Mouse (Mus musculus) embryonic facial prominence, embryonic 12.5 days (tissue): ENCODE data around the gene Gjd3. TPM values are rescaled to one million over a fixed set of nuclear protein-coding genes. Genes with fewer than 3 reads are reported as not detected.
"Not testable (repeated sequence)": the region's sequence is repeated elsewhere in the genome, so short reads cannot be mapped to it uniquely, and the experiment has no call there.

Source experiments
- ATAC-seq: fragments of 200-750 bp; cut with Nextera tagmentation; 2 replicates; pipeline ENCODE4 v1.8.0; 2017; ENCODE audit not compliant: insufficient number of reproducible peaks, insufficient read depth, low FRiP score, low TSS enrichment
- H3K27ac ChIP-seq: fragments of 300-500 bp; sonication (generic); 2 replicates; pipeline ENCODE4 v1.5.1; 2016; ENCODE audit warnings: mild to moderate bottlenecking
- H3K27me3 ChIP-seq: fragments of 300-500 bp; sonication (generic); 2 replicates; pipeline ENCODE4 v1.6.1; 2016; ENCODE audit warnings: mild to moderate bottlenecking, moderate library complexity
- H3K36me3 ChIP-seq: fragments of 300-500 bp; sonication (generic); 2 replicates; pipeline ENCODE4 v1.6.1; 2016; ENCODE audit warnings: mild to moderate bottlenecking
- H3K4me1 ChIP-seq: fragments of 300-500 bp; sonication (generic); 2 replicates; pipeline ENCODE4 v1.6.1; 2016
- H3K4me2 ChIP-seq: fragments of 300-500 bp; sonication (generic); replicated peaks from 2 replicates; pipeline ENCODE4 v1.6.1; 2016; ENCODE audit warnings: mild to moderate bottlenecking, moderate library complexity
- H3K4me3 ChIP-seq: fragments of 300-500 bp; sonication (generic); 2 replicates; pipeline ENCODE4 v1.5.1; 2016; ENCODE audit warnings: mild to moderate bottlenecking
- H3K9ac ChIP-seq: fragments of 300-500 bp; sonication (generic); 2 replicates; pipeline ENCODE4 v1.6.1; 2016; ENCODE audit warnings: mild to moderate bottlenecking, moderate library complexity
- H3K9me3 ChIP-seq: fragments of 300-500 bp; sonication (generic); 2 replicates; pipeline ENCODE4 v1.6.1; 2016; ENCODE audit warnings: mild to moderate bottlenecking, moderate library complexity
- WGBS: fragments of 180-500 bp; shearing (Covaris S2); methylation state at CpG from one replicate; pipeline ENCODE4 v1.1.7; 2016; 5-methylcytosine and 5-hydroxymethylcytosine counted together
- polyA plus RNA-seq: library from polyadenylated mRNA; unstranded; fragments of >200 nt; fragmentation: Nextera tagmentation; extraction: Ambion mirVana; gene quantifications from 2 replicates; pipeline ENCODE4 v1.2.1, GENCODE M21; 2016

The Gjd3 gene
- polyA plus RNA-seq, 1 experiment from 2014 or later = 0.73 TPM

DNA sequence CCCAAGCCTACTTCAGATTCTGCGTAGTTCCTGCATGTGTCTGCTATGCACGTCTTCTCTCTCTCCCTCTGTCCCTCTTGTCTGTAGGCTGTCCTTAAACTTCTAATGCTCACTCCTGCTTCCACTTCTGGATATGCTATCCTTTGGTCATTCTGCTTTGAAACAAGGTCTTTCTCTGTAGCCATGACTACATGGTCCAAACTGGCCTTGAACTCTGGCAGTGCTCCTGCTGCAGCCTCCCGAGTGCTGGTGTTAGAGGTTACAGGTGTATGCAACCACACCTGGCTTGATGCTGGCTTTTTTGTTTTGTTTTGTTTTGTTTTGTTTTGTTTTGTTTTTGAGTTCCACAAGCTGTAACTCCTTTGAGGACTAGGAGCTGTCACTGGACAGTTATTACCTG lies 48.4 kb downstream of the Gjd3 start:
- Histone ChIP-seq H3K4me3 (no peak overlapping the region), H3K4me2 (no peak overlapping the region), H3K27me3 (no peaks in the 10 kb centered on the region), H3K27ac (peak overlapping the region; percentile 95), H3K36me3 (no peaks in the 10 kb centered on the region), H3K9me3 (no peaks in the 10 kb centered on the region), H3K9ac (no peak overlapping the region), H3K4me1 (peaks cover 85% of the 10 kb centered on the region)
- WGBS = 87% methylated on average over 3 of the region's 3 CpGs
- no peak for ATAC-seq

DNA sequence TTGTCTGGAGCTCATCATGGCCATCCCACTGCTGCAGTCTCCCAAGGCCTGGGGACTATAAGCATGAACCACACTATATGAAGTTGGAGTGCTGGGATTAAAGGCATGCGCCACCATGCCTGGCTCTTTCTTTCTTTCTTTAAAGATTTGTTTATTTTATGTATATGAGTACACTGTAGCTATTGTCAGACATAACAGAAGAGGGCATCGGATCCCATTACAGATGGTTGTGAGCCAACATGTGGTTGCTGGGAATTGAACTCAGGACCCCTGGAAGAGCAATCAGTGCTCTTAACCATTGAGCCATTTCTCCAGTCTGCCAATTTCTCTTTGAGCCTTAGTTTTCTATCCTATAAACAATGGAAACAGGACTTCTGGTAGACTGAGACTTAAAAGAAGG lies 49.0 kb downstream of the Gjd3 start:
- H3K9ac ChIP-seq, H3K36me3 ChIP-seq, ATAC-seq, H3K4me3 ChIP-seq, H3K9me3 ChIP-seq, H3K27me3 ChIP-seq: not testable (repeated sequence)
- peak overlapping the region; percentile 95 for H3K27ac ChIP-seq
- 70% methylated on average over 2 of the region's 2 CpGs for WGBS
- H3K4me1 ChIP-seq = peaks cover 85% of the 10 kb centered on the region
- peak overlapping the region; percentile 45; the same call in 1 of the 2 replicates for H3K4me2 ChIP-seq

DNA sequence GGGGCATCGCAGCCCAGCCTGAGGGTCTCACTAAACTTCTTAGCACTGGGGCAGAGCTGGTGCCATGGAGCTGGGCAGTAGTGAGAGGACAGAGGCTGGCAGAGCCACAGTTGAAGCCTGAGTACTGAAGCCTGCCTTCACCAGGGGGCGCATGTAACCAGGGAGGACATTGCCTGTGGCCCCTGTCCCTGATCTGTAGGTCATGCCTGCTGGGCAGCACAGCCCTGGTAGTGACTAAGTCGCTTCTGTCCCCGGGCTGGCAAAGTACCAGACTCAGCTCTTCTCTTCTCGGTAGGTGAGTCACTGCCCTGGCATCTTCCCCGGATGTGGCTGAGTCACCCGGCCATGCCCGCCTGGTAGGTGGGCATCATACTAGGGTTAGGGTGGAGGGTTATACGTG lies 49.7 kb downstream of the Gjd3 start:
- 45% methylated on average over 9 of the region's 9 CpGs for WGBS

GRCm38 (mm10) chr11:98932293-98933091 lies 50.3 kb downstream of the Gjd3 start:
- H3K27me3 ChIP-seq = no peaks in the 10 kb centered on the region
- H3K36me3 ChIP-seq = no peaks in the 10 kb centered on the region
- peak overlapping the region; percentile 34 for H3K9ac ChIP-seq
- WGBS = 21% methylated on average over 18 of the region's 19 CpGs
- no peaks in the 10 kb centered on the region for H3K9me3 ChIP-seq
- peak overlapping the region; percentile 95 for H3K27ac ChIP-seq
- H3K4me2 ChIP-seq = peak overlapping the region; percentile 45
- H3K4me1 ChIP-seq = peaks cover 93% of the 10 kb centered on the region
- H3K4me3 ChIP-seq = 0 out of 2 replicates have a peak overlapping the region, but pooled peaks have one; percentile 10
- peak; percentile 29 for ATAC-seq

More for the DNA sequence above, 49.7 kb downstream of the Gjd3 start:
- H3K4me3 ChIP-seq = peak overlapping the region; percentile 14
- H3K4me1 ChIP-seq = peaks cover 87% of the 10 kb centered on the region
- H3K27me3 ChIP-seq = no peaks in the 10 kb centered on the region
- peak overlapping the region; percentile 45 for H3K4me2 ChIP-seq
- H3K9me3 ChIP-seq = no peaks in the 10 kb centered on the region
- peak overlapping the region; percentile 34 for H3K9ac ChIP-seq
- no peaks in the 10 kb centered on the region for H3K36me3 ChIP-seq
- H3K27ac ChIP-seq = peak overlapping the region; percentile 95
- no peak for ATAC-seq

Other genes with a start within 250 kb of the Gjd3 start
- gene Thra, start 242.4 kb downstream of the Gjd3 start, polyA plus RNA-seq = 29.1 and 34.3 TPM in 2 replicates
- gene Nr1d1, start 207.7 kb downstream of the Gjd3 start, polyA plus RNA-seq = 1.6 and 1.7 TPM in 2 replicates
- 35.2 and 35.6 TPM in 2 replicates for gene Msl1, start 187.5 kb downstream of the Gjd3 start, polyA plus RNA-seq
- gene Casc3, start 178.1 kb downstream of the Gjd3 start, polyA plus RNA-seq = 53.9 and 54.0 TPM in 2 replicates
- gene Rapgefl1, start 146.2 kb downstream of the Gjd3 start, polyA plus RNA-seq = 2.6 and 3.1 TPM in 2 replicates
- 5.0 TPM in 2 replicates for gene Wipf2, start 119.4 kb downstream of the Gjd3 start, polyA plus RNA-seq
- gene Cdc6, start 75.2 kb downstream of the Gjd3 start, polyA plus RNA-seq = 33.1 and 34.7 TPM in 2 replicates
- gene Rara, start 55.2 kb downstream of the Gjd3 start, polyA plus RNA-seq = 48.8 and 49.2 TPM in 2 replicates
- gene Top2a, start 41.2 kb upstream of the Gjd3 start, polyA plus RNA-seq = 288 and 289 TPM in 2 replicates
- gene Igfbp4, start 58.2 kb upstream of the Gjd3 start, polyA plus RNA-seq = 942 and 961 TPM in 2 replicates
- 0.24 and 0.28 TPM in 2 replicates for gene Tns4, start 106.3 kb upstream of the Gjd3 start, polyA plus RNA-seq
- 0.81 TPM in 2 replicates for gene Ccr7, start 172.1 kb upstream of the Gjd3 start, polyA plus RNA-seq
- gene Smarce1, start 248.0 kb upstream of the Gjd3 start, polyA plus RNA-seq = 329 and 340 TPM in 2 replicates